Mouse (Mus musculus) liver, embryonic 14.5 days (tissue): ENCODE measurements around the gene Olfr597.
"Not testable (repeated sequence)": the region's sequence is repeated elsewhere in the genome, so short reads cannot be mapped to it uniquely, and the experiment has no call there.

ENCODE experiments used
- CTCF ChIP-seq: IDR thresholded peaks from 2 replicates; pipeline ENCODE4 v1.5.1; 2016; ENCODE audit warnings: antibody characterized with exemption, low read depth, control low read depth
- EP300 ChIP-seq: IDR thresholded peaks from 2 replicates; pipeline ENCODE4 v1.6.1; 2016; ENCODE audit warnings: antibody characterized with exemption, low read depth

DNA sequence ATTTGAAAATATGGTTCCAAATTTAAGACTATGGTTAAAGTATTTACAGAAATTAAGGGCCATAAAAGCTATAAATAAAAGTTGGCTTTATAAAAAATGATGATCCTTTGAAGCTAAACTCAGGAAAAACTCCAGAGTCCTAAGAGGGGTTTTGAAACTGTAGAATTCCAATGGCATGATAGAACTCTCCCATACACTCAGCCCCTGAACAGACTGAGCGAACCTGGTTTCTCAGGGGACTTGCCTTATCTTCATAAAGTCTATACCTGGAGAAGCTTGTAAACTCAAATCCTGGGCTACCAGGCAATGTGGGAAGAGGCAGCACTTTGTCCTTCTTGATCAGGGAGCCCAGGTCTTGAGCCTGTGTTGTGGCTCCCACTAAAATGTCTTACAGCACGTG, 10.8 kb upstream of the Olfr597 start, which contains the start of gene Olfr596:
- TF ChIP-seq EP300, CTCF: not testable (repeated sequence)
